Mouse (Mus musculus) left cerebral cortex, postnatal 10 days (tissue): ENCODE data around the gene Parp3. TPM values are rescaled to one million over a fixed set of nuclear protein-coding genes. Genes with fewer than 3 reads are reported as not detected.

ENCODE experiments used
- DNase-seq, 2 experiments: peaks; one replicate each; pipeline ENCODE4 v3.0.0; 2021 to 2022; ENCODE audit warnings: low spot score in 2 of 2, mixed read lengths in 1 of 2; ENCODE audit errors: extremely low spot score in 1 of 2
- intact Hi-C: fragments of 180-260 bp; cut with DNase I; formaldehyde crosslinking; loops from one replicate; pipeline ENCODE4 v1.15.1; 2025
- total RNA-seq, 2 experiments: library from RNA; stranded (reverse); gene quantifications; 2 replicates each; pipeline ENCODE4 v1.2.3; 2021

Parp3 gene
- total RNA-seq, 2 experiments from 2014 or later: 2.5 to 3.2 TPM

DNA sequence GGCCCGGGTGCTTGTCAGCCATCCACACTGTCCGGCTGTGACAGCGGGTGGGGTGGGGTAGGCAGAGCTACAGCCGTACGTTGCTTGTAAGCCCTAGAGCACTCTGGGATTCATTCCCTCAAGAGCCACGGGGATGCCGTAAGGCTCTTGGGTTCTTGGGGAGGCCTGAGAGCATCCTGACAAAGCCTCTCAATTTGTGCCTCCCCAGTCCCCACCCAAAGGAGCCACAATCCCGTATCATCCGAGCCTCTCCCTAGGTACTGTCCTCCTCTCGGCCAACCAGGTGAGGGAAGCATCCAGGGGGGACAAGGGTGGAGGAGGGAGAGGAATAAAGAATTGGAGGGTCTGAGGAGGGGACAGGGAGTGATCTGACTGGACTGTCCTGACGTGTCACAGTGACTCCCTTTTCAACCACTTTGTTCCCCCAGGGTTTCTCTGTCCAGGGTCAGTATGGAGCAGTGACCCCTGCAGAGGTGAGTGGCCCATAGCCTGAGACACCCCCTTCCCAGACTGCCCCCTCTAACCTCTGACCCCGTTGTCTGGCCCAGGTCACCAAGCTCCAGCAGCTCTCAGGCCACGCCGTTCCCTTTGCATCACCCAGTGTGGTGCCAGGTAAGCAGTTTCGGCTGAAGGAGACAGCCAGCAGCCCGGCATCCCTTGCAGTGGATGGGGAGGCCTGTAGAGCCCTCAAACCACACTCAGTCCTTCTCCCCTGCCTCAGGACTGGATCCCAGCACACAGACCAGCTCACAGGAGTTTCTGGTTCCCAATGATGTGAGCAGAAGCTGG is 14.9 kb downstream of the Parp3 start:
- intact Hi-C loops: no loop called here
- DNase-seq: no peak

DNA sequence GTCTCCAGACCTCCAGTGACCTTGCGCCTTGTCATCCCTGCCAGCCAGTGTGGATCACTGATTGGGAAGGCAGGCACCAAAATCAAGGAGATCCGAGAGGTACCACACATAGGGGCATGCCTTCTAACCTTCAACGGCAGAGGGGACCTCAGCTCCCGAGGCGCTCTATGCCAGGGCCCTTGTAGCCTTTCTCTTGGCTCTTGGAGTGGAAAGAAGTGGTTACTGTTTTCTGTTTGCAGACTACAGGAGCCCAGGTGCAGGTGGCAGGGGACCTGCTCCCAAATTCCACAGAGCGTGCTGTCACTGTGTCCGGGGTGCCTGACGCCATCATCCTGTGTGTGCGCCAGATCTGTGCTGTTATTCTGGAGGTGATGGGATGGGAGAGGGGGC is 15.7 kb downstream of the Parp3 start:
- intact Hi-C loops: no loop called here
- no peak for DNase-seq

DNA sequence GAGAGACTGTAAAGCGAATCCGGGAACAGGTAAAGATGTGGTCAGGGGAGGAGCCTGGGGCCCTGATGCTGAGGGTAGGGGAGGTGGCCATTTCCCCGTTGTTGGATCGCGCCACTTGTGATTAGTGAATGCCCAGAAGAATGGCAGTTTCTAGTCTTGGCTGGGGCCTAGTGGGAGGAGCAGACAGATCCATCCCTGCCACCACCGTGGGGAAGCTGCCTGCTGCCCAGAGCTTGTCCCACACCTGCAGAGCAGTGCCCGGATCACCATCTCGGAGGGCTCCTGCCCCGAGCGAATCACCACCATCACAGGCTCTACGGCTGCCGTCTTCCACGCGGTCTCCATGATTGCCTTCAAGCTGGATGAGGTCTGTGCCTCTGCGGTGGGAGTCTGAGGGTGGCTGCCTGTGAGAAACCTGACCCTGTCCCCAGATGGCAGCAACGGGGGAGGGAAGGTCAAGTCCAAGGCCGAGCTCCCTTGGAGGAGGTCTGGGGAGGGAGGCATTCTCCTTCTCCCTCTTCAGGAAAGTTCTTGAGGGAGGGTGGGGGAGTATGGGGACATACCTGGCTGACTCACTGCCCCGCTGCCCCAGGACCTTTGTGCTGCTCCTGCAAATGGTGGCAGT is 16.2 kb downstream of the Parp3 start:
- DNase-seq: no peak
- intact Hi-C loops: no loop called here

DNA sequence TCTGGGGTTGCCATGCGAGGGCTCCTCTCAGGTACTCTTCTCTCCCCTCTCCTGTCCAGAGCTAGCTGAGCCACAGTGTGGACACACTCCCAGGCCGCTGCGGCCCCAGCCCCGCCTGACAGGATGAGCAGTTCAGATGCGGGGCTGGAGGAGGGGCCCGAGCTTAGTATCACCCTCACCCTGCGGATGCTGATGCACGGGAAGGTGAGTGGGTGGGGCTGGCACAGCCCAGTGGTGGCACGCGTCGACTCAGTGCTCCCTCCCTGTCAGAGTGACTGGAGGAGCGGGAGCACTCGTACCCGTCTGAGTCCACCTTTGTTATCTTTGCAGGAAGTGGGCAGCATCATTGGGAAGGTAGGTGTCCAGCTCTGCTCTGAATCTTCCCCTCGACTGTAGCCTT is 16.8 kb downstream of the Parp3 start:
- no peak for DNase-seq
- intact Hi-C loops: no loop called here

DNA sequence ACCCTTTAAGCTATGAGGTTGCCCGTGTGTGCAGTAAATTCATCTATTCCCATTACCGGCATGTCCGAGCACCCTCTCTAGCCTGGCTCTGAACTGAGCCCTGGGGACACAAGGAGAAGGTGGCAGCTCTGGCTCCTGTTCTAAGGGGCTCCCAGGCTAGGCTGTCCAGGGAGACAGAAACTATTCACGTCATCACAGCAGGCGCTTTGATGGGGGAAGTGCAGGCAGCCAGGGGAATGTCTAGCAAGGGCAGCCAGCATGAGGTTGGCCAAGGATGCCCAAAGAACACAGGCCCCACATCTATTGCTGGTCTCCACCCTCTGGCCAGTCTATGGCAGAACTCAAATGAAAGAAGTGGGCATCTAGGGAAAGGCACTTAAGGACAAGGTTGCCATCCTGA is 18.8 kb downstream of the Parp3 start:
- no peak for DNase-seq
- intact Hi-C loops: no loop called here

DNA sequence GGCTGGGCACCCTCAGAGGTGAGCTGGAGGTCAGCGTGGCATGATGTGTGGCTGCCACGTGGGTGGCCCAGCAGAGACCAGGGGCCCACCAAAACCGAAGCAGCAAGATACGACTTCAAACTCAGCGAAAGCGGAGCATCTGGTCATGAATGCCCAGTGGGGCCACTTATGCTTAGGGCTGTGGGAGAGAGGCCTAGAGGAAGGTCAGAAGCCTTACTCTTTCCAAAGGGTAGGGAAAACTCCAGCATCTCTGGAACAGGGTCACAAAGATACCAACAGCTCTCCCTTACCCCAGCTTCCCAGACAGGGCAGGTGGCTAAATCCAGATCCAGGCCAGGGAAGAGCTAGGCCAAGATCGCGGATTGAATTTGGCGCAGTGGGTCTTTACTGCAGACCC is 19.6 kb downstream of the Parp3 start:
- no peak for DNase-seq
- intact Hi-C loops: no loop called here

DNA sequence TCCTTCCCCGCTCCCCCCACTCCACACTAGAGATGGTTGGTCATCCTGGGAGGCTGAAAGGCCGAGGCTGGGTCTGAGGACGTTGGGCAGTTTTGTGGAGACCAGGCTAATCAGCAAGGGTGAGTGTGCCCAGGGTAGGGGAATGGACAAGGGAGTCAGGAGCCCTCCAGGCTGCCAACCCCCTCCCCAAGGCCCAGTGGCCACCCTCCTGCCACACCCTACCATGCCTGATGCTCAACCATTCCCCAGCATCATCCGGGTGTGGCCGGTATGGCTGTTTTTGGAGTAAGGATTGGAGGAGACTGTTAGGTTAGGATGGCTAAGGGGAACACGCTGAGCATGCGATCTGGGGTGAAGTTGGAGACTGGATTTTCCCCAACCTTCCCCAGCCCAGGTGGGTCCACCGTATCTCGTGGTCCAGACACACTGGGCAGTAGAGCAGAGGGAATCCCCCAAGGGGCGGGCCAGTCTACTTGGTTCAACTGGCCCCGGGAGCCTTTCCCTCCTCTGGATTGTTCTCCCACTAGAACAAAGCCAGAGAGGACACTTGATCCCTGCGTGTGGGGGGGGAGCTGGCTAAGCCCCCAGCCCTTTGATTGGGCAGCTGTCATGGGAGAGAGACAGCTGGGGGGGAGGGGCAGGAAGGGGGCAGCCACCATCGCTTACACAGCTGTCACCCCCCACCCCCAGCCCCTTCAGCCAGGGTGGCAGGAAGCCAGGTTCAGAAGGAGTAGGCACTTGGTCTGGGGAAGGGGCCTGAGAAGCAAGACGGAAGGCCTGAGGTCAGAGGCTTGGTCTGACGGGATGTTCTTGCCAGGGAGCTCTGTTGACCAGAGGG is 20.2 kb downstream of the Parp3 start:
- intact Hi-C loops: no loop called here
- DNase-seq: peak in 1 of 2 experiments; percentile 69

DNA sequence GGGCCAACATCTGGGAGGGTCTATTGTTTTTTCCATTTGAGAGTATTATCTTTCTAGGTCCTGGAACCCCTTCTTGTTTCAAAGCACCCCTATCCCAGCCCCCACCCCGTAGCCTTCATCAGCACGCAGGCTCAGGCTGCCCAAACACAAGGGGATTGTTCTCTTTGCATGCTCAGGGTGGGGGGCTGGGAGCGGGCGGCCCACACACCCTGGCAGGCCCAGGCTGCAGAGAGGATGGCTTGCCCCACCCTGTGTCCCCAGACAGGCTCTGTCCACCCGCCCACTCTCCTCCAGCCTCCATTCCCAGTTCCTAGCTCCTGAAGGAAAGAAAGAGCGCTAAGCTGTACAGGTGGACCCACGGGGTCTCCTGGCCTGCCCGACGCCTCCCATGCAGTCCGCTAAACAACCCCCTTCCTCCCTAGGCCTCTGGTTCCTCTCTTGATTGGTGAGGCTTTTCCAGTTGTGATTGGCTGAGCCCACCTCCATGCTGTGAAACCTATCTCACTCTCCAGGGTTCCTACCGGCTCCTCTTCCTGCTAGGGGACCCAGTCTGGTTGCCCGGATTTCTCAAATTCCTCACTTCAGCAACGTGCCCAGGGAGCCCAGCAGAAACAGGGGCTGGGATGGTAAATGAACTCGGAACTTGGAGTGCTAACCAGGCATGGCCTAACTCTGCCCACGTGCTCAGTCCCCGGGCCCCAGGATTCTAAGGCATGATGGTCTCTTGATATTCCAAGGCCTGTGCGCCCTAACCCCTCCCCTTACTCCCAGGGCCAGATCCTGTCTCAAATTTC is 21.7 kb downstream of the Parp3 start:
- DNase-seq: no peak
- intact Hi-C loops: no loop called here

DNA sequence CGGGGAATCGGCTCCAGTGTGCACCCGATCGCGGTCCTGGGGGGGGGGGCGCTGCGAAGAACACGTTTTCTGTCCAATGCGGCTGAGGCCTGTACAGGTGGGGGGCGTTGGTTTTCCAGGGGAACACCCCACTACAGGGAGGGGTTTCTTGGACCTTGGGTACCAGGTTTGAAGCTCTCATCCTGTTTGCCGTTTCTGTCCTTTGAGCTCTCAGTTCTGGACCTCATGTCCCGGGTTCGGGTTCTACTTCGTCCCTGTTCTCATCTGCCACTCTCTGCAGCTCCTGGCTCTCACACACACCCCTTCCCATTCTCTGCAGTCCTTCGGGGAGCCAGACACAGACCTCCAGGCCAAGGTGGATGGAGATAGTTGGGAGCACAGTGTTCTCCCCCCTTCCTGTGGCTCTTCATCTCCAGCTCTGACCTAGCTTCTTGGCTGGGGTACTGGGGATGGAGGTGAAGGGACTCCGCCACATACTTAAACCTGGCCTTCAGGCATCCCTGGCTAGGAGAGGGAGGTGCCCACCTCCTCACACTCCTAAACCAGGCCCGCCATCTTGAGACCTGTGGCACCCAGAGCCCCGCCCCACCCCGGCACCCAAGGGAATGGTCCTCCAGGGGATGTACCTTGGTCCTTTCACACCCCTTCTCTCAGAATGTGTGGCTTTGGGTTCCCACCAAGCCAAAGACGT is 22.5 kb downstream of the Parp3 start:
- intact Hi-C loops: no loop called here
- no peak for DNase-seq

DNA sequence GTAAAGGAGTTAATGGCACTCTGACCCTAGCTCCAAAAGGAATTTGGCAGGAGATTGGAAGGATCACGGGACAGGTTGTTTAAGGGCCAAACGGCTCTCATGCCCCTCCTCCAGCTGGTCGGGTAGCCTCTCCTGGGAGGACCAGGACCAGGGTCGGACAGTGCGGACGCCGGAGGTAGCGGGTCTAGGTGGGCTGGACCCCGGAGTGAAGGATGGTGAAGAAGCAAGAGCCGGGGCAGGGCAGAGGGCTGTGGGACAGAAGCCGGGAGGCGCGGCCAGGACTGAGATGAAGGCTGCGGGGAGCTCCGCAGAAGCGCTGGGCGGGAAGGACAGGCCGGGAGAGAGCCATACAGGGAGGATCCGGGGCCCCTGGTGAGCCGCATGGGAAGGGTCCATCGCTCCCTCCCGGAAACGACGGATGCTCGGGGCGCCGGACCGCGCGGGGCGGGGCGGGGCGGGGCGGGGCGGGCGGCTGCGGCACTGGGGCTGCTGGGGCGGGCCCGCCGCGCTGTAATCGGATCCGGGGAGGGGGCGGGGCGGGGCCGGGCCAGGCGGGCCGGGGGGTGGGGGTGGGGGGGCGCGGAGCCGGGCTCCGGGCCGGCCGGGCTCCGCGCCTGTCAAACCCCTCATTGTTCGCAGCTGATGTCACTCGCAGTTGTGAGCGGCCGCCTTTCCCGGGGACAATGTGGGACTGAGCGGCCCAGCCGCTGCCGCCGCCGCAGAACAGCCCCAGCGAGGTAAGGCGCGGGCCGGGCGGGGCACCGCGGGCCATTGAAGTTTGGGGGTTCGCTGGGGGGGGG is 23.3 kb downstream of the Parp3 start, which contains the start of gene Pcbp4:
Pcbp4 (plus strand) TSS at position 21 of the 800 bp plus-strand sequence.
- peak in 1 of 2 experiments; percentile 80 for DNase-seq
- intact Hi-C loops: no loop called here

DNA sequence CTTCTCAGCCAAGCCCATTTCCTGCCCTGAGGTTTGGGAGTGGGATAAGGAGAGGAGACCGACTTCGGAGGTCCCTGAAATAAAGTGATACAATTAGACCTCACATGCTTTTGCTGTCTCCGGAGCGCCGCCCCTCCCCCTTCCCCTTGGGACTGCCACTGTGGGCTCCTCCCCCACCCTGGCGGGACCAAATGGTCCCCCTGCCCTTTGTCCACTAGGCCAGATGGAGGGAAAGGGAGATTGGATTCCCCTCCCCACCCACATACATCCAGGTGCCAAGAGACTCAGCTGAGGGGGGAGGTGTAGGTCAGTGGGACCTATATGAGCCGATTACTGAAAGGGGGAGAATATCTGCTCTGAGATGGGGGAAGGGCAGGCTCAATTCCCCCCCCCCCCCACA is 23.9 kb downstream of the Parp3 start:
- peak in 1 of 2 experiments; percentile 81 for DNase-seq

DNA sequence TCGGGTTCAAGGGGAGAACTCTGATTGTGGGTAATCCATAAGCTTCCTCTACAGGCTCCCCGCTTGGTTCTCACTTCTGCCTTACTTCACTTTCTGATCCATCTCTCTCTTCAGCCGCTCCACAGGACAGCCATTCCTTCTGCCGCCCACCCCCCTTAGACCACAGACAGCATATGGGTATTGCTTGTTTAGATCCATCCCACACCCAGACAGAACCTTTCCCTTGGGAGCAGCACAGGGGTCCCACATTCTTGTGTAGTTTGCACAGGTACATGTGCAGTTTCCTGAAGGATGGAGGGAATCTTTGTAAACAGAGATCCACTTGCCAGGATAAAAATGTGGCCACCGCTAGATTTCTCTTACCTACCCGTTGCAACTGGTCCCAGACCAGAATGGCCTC is 24.4 kb downstream of the Parp3 start:
- intact Hi-C loops: no loop called here
- DNase-seq: no peak

More for the DNA sequence above, 23.9 kb downstream of the Parp3 start:
- intact Hi-C loops: no loop called here

DNA sequence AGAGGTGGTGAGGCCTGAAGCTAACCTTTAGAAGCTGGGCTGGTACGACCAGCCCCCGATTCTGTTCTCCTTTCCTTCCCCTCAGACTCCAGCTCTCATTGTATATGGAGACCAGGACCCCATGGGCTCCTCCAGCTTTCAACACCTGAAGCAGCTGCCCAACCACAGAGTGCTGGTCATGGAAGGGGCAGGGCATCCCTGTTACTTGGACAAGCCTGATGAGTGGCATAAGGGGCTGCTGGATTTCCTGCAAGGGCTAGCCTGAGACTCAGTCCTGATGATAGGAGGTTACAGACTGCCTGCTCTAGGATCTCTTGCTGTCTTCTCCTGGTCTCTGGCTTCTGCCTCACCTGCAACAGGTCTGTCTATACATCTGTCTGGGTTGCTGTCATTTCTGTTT is 24.9 kb downstream of the Parp3 start:
- intact Hi-C loops: no loop called here
- DNase-seq: no peak

DNA sequence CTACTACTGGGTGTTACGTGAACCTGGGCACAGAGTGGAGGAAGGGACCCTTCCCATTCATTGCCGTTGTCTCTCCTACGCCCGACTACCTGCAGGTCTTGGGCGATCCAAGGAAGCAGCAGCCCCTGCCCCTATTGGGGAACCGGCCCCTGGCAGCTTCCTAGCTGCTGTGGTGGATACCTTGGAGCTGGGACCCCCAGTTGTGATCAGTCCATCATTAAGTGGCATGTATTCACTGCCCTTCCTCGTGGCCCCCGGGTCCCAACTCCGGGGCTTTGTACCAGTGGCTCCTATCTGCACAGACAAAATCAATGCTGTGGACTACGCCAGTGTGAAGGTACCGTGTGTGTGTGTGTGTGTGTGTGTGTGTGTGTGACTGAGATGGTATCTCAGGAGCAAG is 25.5 kb downstream of the Parp3 start:
- no peak for DNase-seq
- intact Hi-C loops: no loop called here

DNA sequence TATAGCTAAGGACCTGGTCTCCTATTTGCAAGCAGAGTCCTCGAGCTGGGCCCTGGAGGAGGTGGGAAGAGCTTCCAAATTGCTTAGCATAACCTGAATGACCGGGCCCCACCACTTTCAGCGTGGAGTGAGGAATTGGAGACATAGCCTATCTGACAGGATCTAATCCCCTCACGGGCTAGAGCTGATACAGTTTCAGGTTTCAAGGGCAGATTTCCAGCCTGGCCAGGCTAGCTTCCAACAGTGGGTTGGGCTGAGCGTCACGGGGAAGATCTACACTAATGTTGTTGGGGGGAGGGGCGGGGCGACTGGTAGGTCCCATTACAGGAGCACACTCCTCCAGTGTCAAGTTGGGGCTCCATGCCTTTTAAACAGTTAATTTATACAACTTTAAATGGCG is 26.1 kb downstream of the Parp3 start:
- intact Hi-C loops: no loop called here
- DNase-seq: peak in 1 of 2 experiments; percentile 65

DNA sequence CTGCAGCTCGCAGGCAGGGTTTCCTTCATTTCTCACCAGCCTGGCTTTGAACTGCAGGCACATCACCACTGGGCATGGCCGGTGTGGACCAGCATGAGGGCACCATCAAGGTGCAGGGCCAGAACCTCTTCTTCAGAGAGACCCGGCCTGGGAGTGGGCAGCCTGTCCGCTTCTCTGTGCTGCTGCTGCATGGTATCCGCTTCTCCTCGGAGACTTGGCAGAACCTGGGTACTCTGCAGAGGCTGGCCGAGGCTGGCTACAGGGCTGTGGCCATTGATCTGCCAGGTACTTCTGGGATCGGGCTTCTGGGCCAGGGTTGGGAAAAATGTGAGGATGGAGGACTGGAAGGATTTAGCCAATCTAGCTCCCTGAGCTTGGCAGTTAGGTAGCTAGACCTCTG is 26.8 kb downstream of the Parp3 start:
- peak in 1 of 2 experiments; percentile 23 for DNase-seq
- intact Hi-C loops: no loop called here

DNA sequence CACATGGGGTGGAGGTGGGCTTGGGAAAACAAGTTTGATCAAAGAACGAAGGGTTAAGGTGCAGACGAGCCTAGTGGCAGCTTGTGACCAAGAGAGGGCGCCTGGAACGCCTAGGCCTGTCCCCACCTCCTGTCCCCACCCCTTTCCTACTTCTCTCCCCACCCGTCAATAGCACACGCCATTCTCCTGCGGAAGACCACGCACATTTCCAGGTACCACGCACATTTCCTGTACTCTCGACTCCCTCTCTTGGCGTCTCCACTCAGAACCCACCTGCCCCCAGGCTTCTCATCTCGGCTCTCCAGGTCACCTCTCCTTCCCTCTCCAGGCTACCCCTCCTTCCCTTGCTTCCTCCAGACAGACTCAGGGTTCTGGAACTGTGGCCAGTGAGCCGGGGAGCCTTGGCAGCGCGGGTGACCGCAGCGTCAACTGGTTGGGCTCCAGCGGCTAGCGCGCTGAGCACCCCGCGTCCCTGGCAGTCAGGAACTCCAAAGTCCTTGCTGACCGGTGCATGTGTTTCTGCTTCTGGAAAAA is 28.2 kb downstream of the Parp3 start:
- DNase-seq: peak in 1 of 2 experiments; percentile 83
- intact Hi-C loops: no loop called here
